ENCODE assay signal across 11 mouse cellular contexts in the genomic region with DNA sequence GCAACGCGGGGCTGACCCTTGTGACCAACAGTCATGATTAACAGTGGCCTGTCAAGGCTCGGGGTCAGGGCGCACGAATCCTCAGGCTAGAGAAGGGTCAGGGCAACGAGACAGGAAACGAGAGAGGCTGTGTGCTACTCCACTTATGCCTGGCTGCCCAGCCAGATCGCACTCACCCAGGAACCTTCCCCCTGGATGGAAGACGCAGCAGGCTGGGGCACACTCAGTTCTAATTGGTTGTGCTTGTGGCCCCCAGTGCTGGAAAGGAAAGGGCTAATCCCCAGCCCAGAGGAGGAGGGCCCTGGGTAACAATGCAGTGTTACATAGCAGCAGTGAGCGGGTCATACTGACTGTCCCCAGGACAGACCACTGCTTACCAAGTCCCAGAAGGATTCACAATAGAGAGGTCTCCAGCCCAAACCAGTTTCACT.
DNase-seq lines count a peak whose midpoint lies in the region; ATAC-seq and TF ChIP-seq lines count a peak whose summit lies in the region.
"Had no signal": no experiment of that assay in that cellular context is flagged by ENCODE, and none has a peak within 500 bp of the region (broad histone marks: within the 10 kb centered on the region; RNA-seq: fewer than 3 reads in every experiment).

No protein-coding gene starts in this region.

- no peak overlapping the region for H3K4me3 ChIP-seq in heart, embryonic 14.5 days (ENCODE audit: control insufficient read depth in 1 of 2, insufficient read depth in 1 of 2, low read depth in 1 of 2, low read length in 2 of 2)
- H3K4me3 ChIP-seq in embryonic facial prominence, embryonic 12.5 days, result no peak overlapping the region
- H3K4me3 ChIP-seq in kidney, embryonic 16.5 days (ENCODE audit: low read length), result no peak overlapping the region
- no peak overlapping the region for H3K4me3 ChIP-seq in midbrain, postnatal 0 days (ENCODE audit: low read depth, low read length)
- H3K4me3 ChIP-seq: heart, adult 2 months had no signal

- H3K4me2 ChIP-seq in heart, embryonic 14.5 days (ENCODE audit: low read length), result no peak overlapping the region
- H3K4me2 ChIP-seq in embryonic facial prominence, embryonic 12.5 days (replicated peaks), result no peak overlapping the region
- no peak overlapping the region for H3K4me2 ChIP-seq in kidney, embryonic 16.5 days (replicated peaks; ENCODE audit: low read depth, low read length)
- H3K4me2 ChIP-seq in midbrain, postnatal 0 days (ENCODE audit: low read depth, low read length, poor library complexity, severe bottlenecking), result no peak overlapping the region

- ATAC-seq in heart, embryonic 14.5 days (ENCODE audit: insufficient number of reproducible peaks, insufficient read depth, low FRiP score, low read depth), result no peak
- no peak for ATAC-seq in embryonic facial prominence, embryonic 12.5 days (ENCODE audit: insufficient number of reproducible peaks, insufficient read depth, low FRiP score, low TSS enrichment)
- ATAC-seq in kidney, embryonic 16.5 days (ENCODE audit: low FRiP score, low TSS enrichment), result peak; percentile 35
- peak; percentile 63; the same call in 1 of the 2 replicates for ATAC-seq in midbrain, postnatal 0 days (ENCODE audit: low FRiP score)
- ATAC-seq: Patski had no signal

- no peaks in the 10 kb centered on the region for H3K27me3 ChIP-seq in heart, embryonic 14.5 days (ENCODE audit: control insufficient read depth, insufficient read depth, low read length)
- 0 out of 2 replicates have a peak, but pooled peaks cover 3% of the 10 kb centered on the region for H3K27me3 ChIP-seq in embryonic facial prominence, embryonic 12.5 days
- peaks cover 67% of the 10 kb centered on the region for H3K27me3 ChIP-seq in kidney, embryonic 16.5 days (ENCODE audit: insufficient read depth, low read length)
- no peaks in the 10 kb centered on the region for H3K27me3 ChIP-seq in midbrain, postnatal 0 days (ENCODE audit: insufficient read depth, low read length)

- no peak for TF ChIP-seq CTCF in midbrain, postnatal 0 days (IDR thresholded peaks at IDR 0.05)

- no peaks in the 10 kb centered on the region for H3K9me3 ChIP-seq in heart, embryonic 14.5 days (ENCODE audit: control insufficient read depth, low read length)
- H3K9me3 ChIP-seq in embryonic facial prominence, embryonic 12.5 days, result no peaks in the 10 kb centered on the region
- no peaks in the 10 kb centered on the region for H3K9me3 ChIP-seq in kidney, embryonic 16.5 days (ENCODE audit: low read length)
- no peaks in the 10 kb centered on the region for H3K9me3 ChIP-seq in midbrain, postnatal 0 days (ENCODE audit: low read length)

- H3K36me3 ChIP-seq in heart, embryonic 14.5 days (ENCODE audit: control insufficient read depth, insufficient read depth, low read length), result no peaks in the 10 kb centered on the region
- peaks cover 3% of the 10 kb centered on the region; the same call in 1 of the 2 replicates for H3K36me3 ChIP-seq in embryonic facial prominence, embryonic 12.5 days
- H3K36me3 ChIP-seq in kidney, embryonic 16.5 days (ENCODE audit: insufficient read depth, low read length), result no peaks in the 10 kb centered on the region
- H3K36me3 ChIP-seq in midbrain, postnatal 0 days (ENCODE audit: insufficient read depth, low read length), result no peaks in the 10 kb centered on the region

- intact Hi-C loops in heart, postnatal 14 days (cut with DNase I), result no loop called here

- H3K9ac ChIP-seq in heart, embryonic 14.5 days (ENCODE audit: low read length), result 0 out of 2 replicates have a peak overlapping the region, but pooled peaks have one; percentile 46
- no peak overlapping the region for H3K9ac ChIP-seq in embryonic facial prominence, embryonic 12.5 days
- no peak overlapping the region for H3K9ac ChIP-seq in kidney, embryonic 16.5 days (replicated peaks; ENCODE audit: low read length)
- H3K9ac ChIP-seq in midbrain, postnatal 0 days (replicated peaks; ENCODE audit: low read length, poor library complexity, severe bottlenecking), result no peak overlapping the region

- H3K4me1 ChIP-seq in heart, embryonic 14.5 days (ENCODE audit: control insufficient read depth in 2 of 2, insufficient read depth in 2 of 2, low read length in 2 of 2), result peaks cover 21 to 41% of the 10 kb centered on the region in 2 experiments
- peaks cover 72% of the 10 kb centered on the region for H3K4me1 ChIP-seq in embryonic facial prominence, embryonic 12.5 days
- peaks cover 38% of the 10 kb centered on the region for H3K4me1 ChIP-seq in kidney, embryonic 16.5 days (ENCODE audit: insufficient read depth, low read length)
- no peaks in the 10 kb centered on the region for H3K4me1 ChIP-seq in midbrain, postnatal 0 days (ENCODE audit: insufficient read depth, low read length)

- 37% methylated on average over 10 of the region's 10 CpGs for WGBS in heart, embryonic 14.5 days
- 7% methylated on average over 10 of the region's 10 CpGs for WGBS in embryonic facial prominence, embryonic 12.5 days
- whole genome bisulfite sequencing in kidney, embryonic 16.5 days, result 11% methylated on average over 10 of the region's 10 CpGs
- WGBS in midbrain, postnatal 0 days, result 35% methylated on average over 10 of the region's 10 CpGs

- H3K27ac ChIP-seq in heart, embryonic 14.5 days (replicated peaks in 1 of 2; ENCODE audit: control insufficient read depth in 1 of 2, insufficient read depth in 1 of 2, low read depth in 2 of 2, low read length in 2 of 2), result no peak overlapping the region
- H3K27ac ChIP-seq in embryonic facial prominence, embryonic 12.5 days, result 0 out of 2 replicates have a peak overlapping the region, but pooled peaks have one; percentile 17
- no peak overlapping the region for H3K27ac ChIP-seq in kidney, embryonic 16.5 days (ENCODE audit: low read length)
- no peak overlapping the region for H3K27ac ChIP-seq in midbrain, postnatal 0 days (ENCODE audit: low read depth, low read length)
- H3K27ac ChIP-seq: heart, adult 2 months had no signal

- no peak for DNase-seq in heart, postnatal 14 days
- peak; percentile 12 for DNase-seq in midbrain, postnatal 0 days (ENCODE audit: low spot score)
- DNase-seq in frontal cortex, postnatal 36 days (ENCODE audit: low spot score in 2 of 2), result no peak
- no peak for DNase-seq in thymus, postnatal 36 days
- DNase-seq in adrenal gland, postnatal 25 days, result no peak
- DNase-seq: heart, adult 2 months; lung, adult 18-20 months had no signal

Comparison
In these comparisons a context has a peak if more than half of its experiments do, and no peak if none do; other contexts are left out.
1. ATAC-seq: peak in kidney, embryonic 16.5 days (single experiment) and midbrain, postnatal 0 days (single experiment); none in heart, embryonic 14.5 days (single experiment) and embryonic facial prominence, embryonic 12.5 days (single experiment).